Mouse (Mus musculus) MEL (cell line): Measurements from ENCODE around the gene Acoxl.

Experiments
- CTCF ChIP-seq, 3 experiments: IDR thresholded peaks in 2 of 3; conservative IDR thresholded peaks in 1 of 3; 2 replicates each; pipeline ENCODE4 v1.5.1; 2011 to 2012; ENCODE audit warnings: low read length in 3 of 3, low read depth in 2 of 3, mild to moderate bottlenecking in 2 of 3, improper control_type of control experiment in 1 of 3, inconsistent platforms in 1 of 3, mixed read lengths in 1 of 3, moderate library complexity in 1 of 3; ENCODE audit not compliant: control insufficient read depth in 1 of 3, insufficient read depth in 1 of 3, poor library complexity in 1 of 3, severe bottlenecking in 1 of 3
- ZC3H11A ChIP-seq: IDR thresholded peaks from 2 replicates; pipeline ENCODE4 v1.6.1; 2012; ENCODE audit warnings: low read depth, mild to moderate bottlenecking, inconsistent platforms, low read length, improper control_type of control experiment

DNA sequence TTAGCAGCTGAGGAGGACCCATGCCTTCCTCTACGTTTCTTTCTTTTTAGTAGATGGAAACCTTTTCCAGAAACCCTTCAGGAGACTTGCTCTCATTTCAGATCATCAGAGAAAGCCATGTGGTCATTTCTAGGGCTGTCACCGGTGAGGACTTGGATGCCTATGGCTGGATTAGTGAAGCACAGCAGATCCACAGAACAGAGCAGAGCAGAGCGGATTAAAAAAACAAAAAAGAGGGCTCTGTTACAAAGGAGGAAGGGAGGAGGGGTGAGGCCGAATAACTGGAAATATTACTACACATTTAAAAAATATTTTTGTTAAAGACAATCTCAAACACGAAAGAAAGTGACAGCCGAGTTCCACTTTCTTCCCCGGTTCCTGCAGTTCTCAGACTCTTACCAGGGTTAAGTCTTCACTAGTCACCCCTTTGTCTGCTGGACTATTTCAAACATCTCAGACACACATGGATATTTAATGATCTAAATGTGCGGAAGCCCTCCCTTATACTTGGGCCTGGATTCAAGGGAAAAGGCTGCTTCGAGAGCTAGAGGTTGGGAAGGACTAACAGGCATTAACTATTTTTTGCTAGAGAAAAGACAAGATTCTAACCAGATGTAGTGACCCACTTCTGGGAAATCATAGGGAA is 88.1 kb downstream of the Acoxl start:
- TF ChIP-seq ZC3H11A = no peak
- TF ChIP-seq CTCF (IDR thresholded peaks at IDR 0.05 in 2 of 3, conservative IDR thresholded peaks at IDR 0.05 in 1 of 3; ENCODE audit: control insufficient read depth in 1 of 3, insufficient read depth in 1 of 3, low read depth in 2 of 3, low read length in 3 of 3, poor library complexity in 1 of 3, severe bottlenecking in 1 of 3) = no peak
